Mouse (Mus musculus): ENCODE measurements around the gene Dusp5. TPM values are rescaled to one million over a fixed set of nuclear protein-coding genes. Genes with fewer than 3 reads are reported as not detected.

Dusp5 gene
- polyA plus RNA-seq, 1 experiment from 2014 or later, result 7.4 TPM

DNA sequence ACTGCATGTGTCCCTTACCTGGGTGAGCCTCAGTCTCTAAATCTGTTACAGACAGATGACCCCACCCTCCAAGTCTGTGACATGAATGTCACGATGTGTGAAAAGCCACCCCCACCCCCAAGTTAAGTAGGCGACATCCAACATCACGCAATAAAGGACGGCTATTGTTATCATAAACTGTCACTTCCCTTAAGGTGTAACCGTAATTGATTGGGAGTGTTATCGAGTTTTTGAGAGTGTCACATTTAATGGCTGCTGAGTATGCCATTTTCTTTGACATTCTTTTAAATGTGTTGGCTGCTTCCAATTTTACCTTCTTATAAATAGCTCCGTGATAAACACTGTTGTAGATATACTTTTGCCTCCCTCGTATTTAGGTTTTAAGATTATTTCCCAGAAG is 9.4 kb upstream of the Dusp5 start:
- Histone ChIP-seq H3K4me2 (0 out of 2 replicates have a peak overlapping the region, but pooled peaks have one; percentile 6), H3K9me3 (replicated peaks) (no peaks in the 10 kb centered on the region), H3K27ac (no peak overlapping the region)

DNA sequence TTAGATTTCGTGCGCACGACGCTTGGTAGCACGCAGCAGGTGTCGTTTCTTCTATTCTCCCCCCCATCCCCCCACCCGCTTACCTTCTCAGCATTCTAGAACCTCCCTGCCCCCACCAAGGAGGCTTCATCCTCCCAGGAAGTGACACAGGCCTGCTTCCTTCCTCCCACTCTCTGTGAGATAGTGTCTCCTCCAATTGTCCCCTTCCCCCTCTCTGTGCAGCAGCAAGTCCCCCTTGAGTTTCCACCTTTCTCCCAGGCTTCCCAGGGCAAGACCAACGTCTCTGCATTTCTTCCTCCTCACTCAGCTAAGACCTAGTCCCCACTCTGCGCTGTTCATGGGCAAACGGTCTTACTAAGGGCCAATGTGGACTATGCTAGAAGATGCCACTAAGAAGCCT is 8.9 kb upstream of the Dusp5 start:
- 0 out of 2 replicates have a peak, but pooled peaks have one; percentile 27 for ATAC-seq (replicated peaks; ENCODE audit: insufficient number of reproducible peaks, insufficient read depth, low FRiP score, low read depth)
- Histone ChIP-seq H3K4me1 (replicated peaks) (peaks cover 18% of the 10 kb centered on the region), H3K27ac (no peak overlapping the region), H3K9ac (no peak overlapping the region), H3K4me3 (no peak overlapping the region), H3K4me2 (0 out of 2 replicates have a peak overlapping the region, but pooled peaks have one; percentile 6), H3K9me3 (replicated peaks) (no peaks in the 10 kb centered on the region), H3K27me3 (no peaks in the 10 kb centered on the region), H3K36me3 (no peaks in the 10 kb centered on the region)
- WGBS, result 53% methylated on average over 10 of the region's 10 CpGs

More for the DNA sequence above, 9.4 kb upstream of the Dusp5 start:
- no peak overlapping the region for H3K4me3 ChIP-seq
- no peaks in the 10 kb centered on the region for H3K27me3 ChIP-seq
- no peaks in the 10 kb centered on the region for H3K36me3 ChIP-seq
- 37% methylated on average over 8 of the region's 8 CpGs for WGBS
- peaks cover 18% of the 10 kb centered on the region for H3K4me1 ChIP-seq (replicated peaks)
- H3K9ac ChIP-seq, result no peak overlapping the region
- no peak for ATAC-seq (replicated peaks; ENCODE audit: insufficient number of reproducible peaks, insufficient read depth, low FRiP score, low read depth)

DNA sequence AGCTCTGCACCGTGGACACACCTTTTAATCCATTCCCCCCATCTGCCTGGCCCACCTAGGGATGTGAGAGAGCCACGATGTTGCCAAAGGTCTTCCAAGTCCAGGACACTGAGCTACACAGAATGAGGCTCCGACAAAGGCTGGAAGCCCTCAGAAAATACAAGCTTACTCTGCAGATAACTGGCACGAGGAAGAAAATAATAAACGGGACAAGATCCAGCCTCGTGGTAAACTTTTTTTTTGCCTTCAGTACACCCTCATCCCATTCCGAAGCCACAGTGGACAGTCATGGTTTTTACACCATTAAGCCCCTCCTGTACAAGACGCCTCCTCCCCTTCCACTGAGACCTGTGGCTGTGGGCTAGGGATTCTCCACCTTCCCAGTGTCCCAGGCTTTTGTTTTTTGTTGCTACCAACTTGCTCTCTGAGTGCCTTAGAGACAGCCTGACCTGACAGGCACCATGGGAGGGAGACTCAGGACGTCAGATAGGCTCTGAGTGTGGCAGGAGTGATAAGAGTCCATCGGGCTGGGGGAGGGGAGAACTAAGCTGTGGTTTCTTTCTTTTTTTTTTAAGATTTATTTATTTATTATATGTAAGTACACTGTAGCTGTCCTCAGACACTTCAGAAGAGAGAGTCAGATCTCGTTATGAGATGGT is 7.6 kb upstream of the Dusp5 start:
- Histone ChIP-seq H3K4me3 (no peak overlapping the region), H3K9me3 (replicated peaks) (no peaks in the 10 kb centered on the region), H3K27ac (no peak overlapping the region), H3K4me2 (no peak overlapping the region), H3K4me1 (replicated peaks) (peaks cover 18% of the 10 kb centered on the region), H3K9ac (no peak overlapping the region), H3K36me3 (no peaks in the 10 kb centered on the region), H3K27me3 (no peaks in the 10 kb centered on the region)
- no peak for ATAC-seq (replicated peaks; ENCODE audit: insufficient number of reproducible peaks, insufficient read depth, low FRiP score, low read depth)
- WGBS, result 28% methylated on average over 11 of the region's 11 CpGs

DNA sequence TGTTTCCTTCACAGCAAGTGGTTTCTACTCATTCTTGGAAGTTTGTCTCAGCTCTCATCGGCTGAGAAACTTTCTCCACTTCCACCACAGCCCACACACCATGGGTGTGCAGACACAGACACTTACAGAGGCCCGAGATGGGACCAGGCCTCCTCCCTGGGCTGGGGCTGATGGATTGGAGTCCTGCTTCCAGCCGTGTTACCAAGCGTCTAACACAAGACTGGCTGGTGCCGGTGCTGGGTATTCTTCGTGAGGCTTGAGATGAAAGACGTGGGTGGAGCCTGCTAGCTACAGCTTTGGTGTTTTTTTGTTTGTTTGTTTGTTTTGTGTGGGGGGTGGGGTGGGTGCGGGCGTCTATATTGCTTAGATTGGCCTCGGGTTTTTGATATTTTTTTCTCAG is 1.4 kb upstream of the Dusp5 start:
- Histone ChIP-seq H3K4me3 (no peak overlapping the region), H3K36me3 (no peaks in the 10 kb centered on the region), H3K27me3 (no peaks in the 10 kb centered on the region), H3K9me3 (replicated peaks) (no peaks in the 10 kb centered on the region), H3K27ac (no peak overlapping the region), H3K4me2 (no peak overlapping the region), H3K4me1 (replicated peaks) (peaks cover 41% of the 10 kb centered on the region), H3K9ac (no peak overlapping the region; the same call in 1 of the 2 replicates)
- no peak for ATAC-seq (replicated peaks; ENCODE audit: insufficient number of reproducible peaks, insufficient read depth, low FRiP score, low read depth)
- 37% methylated on average over 10 of the region's 10 CpGs for WGBS

DNA sequence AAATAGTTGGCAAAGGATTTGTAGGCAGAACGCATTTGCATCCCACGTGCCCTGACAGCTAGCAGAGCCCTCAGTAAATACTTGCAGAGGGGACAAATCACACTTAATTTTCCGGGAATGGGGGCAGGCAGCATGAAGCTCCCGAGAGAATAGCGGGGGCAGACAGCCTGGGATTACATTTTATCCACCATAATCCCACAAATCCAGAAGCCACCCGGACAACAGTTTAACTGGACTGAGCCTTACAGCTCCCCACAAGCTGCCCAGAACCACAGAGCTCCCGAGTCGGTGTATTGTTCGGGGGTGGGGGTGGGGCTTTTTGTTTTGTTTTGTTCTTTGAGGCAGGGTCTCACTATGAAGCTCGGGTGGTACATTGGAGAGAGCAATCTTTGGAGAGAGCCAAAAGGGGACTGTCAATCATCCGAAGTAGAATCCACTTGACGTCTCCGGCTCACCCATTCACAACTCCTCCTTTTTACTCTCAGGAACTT is 733 bp upstream of the Dusp5 start:
- H3K27ac ChIP-seq, result peak overlapping the region; percentile 82
- peak overlapping the region; percentile 95 for H3K4me2 ChIP-seq
- H3K4me1 ChIP-seq (replicated peaks), result peaks cover 44% of the 10 kb centered on the region
- no peak for ATAC-seq (replicated peaks; ENCODE audit: insufficient number of reproducible peaks, insufficient read depth, low FRiP score, low read depth)
- no peaks in the 10 kb centered on the region for H3K27me3 ChIP-seq
- no peaks in the 10 kb centered on the region for H3K9me3 ChIP-seq (replicated peaks)
- H3K36me3 ChIP-seq, result no peaks in the 10 kb centered on the region
- peak overlapping the region; percentile 82 for H3K4me3 ChIP-seq
- H3K9ac ChIP-seq, result peak overlapping the region; percentile 78
- 5% methylated on average over 13 of the region's 13 CpGs for WGBS

DNA sequence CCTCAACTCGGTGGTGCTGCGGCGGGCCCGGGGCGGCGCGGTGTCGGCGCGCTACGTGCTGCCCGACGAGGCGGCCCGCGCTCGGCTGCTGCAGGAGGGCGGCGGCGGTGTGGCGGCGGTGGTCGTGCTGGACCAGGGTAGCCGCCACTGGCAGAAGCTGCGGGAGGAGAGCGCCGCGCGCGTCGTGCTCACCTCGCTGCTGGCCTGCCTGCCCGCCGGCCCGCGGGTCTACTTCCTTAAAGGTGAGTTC is 471 bp downstream of the Dusp5 start:
- Histone ChIP-seq H3K9ac (peak overlapping the region; percentile 78), H3K4me2 (peak overlapping the region; percentile 95), H3K4me1 (replicated peaks) (peaks cover 44% of the 10 kb centered on the region), H3K27me3 (no peaks in the 10 kb centered on the region), H3K27ac (peak overlapping the region; percentile 82), H3K9me3 (replicated peaks) (no peaks in the 10 kb centered on the region), H3K36me3 (no peaks in the 10 kb centered on the region), H3K4me3 (peak overlapping the region; percentile 82)
- ATAC-seq (replicated peaks; ENCODE audit: insufficient number of reproducible peaks, insufficient read depth, low FRiP score, low read depth), result no peak
- whole genome bisulfite sequencing, result under 1% methylated on average over 36 of the region's 36 CpGs

DNA sequence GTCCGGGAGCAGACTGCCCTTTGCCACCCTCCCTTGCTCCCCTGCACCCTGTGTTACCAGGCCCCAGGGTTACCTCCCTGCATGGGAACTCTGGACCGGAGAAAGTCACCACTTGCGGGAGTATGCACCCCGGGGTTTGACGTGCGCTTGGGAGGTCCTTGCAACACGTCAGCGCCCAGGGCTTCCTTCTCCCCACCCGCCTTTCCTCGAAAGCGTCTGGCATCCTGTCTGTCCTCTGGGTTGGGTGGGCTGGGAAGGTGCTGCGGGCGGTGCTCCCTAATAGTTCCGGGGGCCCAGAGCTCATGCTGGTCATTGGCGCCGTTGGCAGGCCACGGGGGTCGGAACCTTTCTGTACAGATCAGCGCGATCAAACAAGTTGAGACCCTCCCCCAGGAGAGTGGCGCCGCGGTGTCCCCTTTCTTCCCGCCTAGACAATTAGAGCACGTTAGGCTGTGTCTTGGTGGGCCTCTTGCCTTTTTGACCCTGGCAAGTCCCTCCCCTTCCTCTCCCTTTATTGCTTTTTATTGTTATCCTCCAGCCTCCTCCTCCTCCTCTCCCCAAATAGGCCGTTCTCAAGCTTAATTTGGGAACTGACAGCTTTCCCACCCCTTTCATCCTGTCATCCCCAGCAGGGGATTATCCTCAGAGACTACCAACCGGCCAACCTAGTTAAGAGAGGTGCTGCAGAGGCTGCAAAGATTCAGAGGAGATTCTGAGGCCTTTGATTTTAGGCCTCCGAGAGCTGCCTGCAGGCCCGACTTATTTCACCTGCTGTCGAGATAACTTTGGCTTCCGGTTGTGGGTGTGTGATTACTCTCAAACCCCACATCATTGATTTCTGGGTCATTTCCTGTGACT is 1.0 kb downstream of the Dusp5 start:
- Histone ChIP-seq H3K9me3 (replicated peaks) (no peaks in the 10 kb centered on the region), H3K27ac (peak overlapping the region; percentile 82), H3K4me3 (peak overlapping the region; percentile 82), H3K4me1 (replicated peaks) (peaks cover 44% of the 10 kb centered on the region), H3K27me3 (no peaks in the 10 kb centered on the region), H3K36me3 (0 out of 2 replicates have a peak, but pooled peaks cover under 1% of the 10 kb centered on the region), H3K4me2 (peak overlapping the region; percentile 95), H3K9ac (peak overlapping the region; percentile 78)
- 9% methylated on average over 31 of the region's 31 CpGs for WGBS
- ATAC-seq (replicated peaks; ENCODE audit: insufficient number of reproducible peaks, insufficient read depth, low FRiP score, low read depth), result 0 out of 2 replicates have a peak, but pooled peaks have one; percentile 10

DNA sequence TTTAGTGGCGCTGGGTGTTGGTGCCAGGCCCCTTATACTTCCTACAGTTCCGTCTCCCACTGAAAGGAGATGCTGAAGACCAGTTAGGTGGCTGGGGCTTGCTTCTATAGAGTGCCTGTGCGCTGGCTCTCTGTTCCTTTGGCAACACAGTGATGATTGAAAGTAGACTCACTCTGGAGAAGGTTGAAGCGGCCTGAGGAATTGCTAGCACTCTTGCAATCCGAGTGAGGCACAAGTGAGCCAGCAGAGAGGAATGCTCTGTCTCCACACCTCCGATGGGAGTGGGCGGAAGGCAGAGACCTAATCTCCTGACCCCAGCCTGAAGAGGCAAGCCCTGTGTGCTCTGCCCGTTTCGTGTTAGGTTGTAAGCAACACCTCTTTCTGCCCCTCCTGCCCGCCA is 2.5 kb downstream of the Dusp5 start:
- peak overlapping the region; percentile 82 for H3K4me3 ChIP-seq
- WGBS, result 40% methylated on average over 10 of the region's 10 CpGs
- H3K27ac ChIP-seq, result peak overlapping the region; percentile 17
- peak overlapping the region; percentile 95 for H3K4me2 ChIP-seq
- no peak for ATAC-seq (replicated peaks; ENCODE audit: insufficient number of reproducible peaks, insufficient read depth, low FRiP score, low read depth)
- H3K4me1 ChIP-seq (replicated peaks), result peaks cover 44% of the 10 kb centered on the region
- peaks cover 3% of the 10 kb centered on the region; the same call in 1 of the 2 replicates for H3K36me3 ChIP-seq
- H3K27me3 ChIP-seq, result no peaks in the 10 kb centered on the region
- no peaks in the 10 kb centered on the region for H3K9me3 ChIP-seq (replicated peaks)
- peak overlapping the region; percentile 31; the same call in 1 of the 2 replicates for H3K9ac ChIP-seq

DNA sequence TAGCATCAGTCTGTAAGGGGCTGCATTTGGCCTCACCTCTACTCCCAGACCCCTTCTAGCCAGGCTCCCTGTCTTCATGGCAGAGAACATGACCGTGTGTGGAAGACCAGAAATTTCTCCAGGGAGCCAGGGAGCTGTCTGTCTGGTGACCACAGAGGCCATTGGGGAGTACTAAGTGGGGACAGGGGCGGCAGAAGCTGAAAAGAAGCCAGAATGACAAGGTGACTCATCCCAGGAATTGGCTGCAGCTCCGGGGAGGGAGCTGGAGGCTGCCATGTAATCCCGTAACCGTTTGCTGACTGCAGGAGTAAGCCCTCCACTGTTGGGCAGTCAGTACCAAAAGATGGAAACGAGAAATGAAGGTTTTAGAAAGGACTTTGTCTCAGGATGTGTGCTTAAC is 3.1 kb downstream of the Dusp5 start:
- WGBS, result 22% methylated on average over 6 of the region's 6 CpGs
- Histone ChIP-seq H3K9ac (peak overlapping the region; percentile 31; the same call in 1 of the 2 replicates), H3K4me3 (no peak overlapping the region)

DNA sequence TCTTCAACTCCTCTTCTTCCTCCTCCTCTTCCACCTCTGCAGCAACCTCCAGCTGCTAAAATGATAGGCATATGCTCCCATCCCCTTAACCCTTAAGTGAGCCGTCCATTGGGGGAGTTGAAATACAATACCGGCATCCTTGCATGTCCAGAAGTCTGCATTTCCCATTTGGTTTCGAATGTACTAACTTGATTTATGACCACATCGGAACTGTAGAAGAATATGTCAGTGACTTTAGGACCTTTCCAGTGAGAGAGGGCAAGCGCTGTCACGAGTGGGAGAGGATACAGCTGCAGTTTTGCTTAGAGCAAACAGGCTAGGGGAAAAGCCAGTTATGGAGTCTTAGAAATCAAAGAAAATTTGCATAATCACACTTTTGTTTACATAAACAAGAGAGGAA is 3.8 kb downstream of the Dusp5 start:
- 55% methylated on average over 6 of the region's 6 CpGs for WGBS
- H3K4me2 ChIP-seq, result no peak overlapping the region

More for the DNA sequence above, 3.1 kb downstream of the Dusp5 start:
- Histone ChIP-seq H3K27me3 (no peaks in the 10 kb centered on the region), H3K27ac (peak overlapping the region; percentile 17; the same call in 1 of the 2 replicates), H3K36me3 (peaks cover 3% of the 10 kb centered on the region; the same call in 1 of the 2 replicates), H3K4me1 (replicated peaks) (peaks cover 44% of the 10 kb centered on the region), H3K9me3 (replicated peaks) (no peaks in the 10 kb centered on the region), H3K4me2 (peak overlapping the region; percentile 95)
- no peak for ATAC-seq (replicated peaks; ENCODE audit: insufficient number of reproducible peaks, insufficient read depth, low FRiP score, low read depth)

DNA sequence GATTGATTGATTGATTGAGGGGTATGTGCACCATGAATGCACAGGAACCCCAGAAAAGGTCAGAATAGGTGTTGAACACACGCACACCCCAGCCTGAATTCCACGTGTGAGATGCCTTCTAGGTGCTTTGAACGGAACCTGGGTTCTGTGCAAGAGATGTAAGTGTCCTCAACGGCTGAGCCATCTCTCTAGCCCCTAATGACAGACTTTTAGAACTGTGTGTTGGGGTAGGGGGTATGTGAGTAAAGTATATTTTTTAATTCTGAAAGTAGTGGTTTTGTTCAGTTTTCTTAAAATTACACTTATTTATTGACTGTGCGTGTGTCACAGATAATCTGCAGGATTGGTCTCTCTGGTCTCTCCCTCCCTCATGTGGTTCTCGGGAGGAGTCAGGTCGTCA is 4.3 kb downstream of the Dusp5 start:
- Histone ChIP-seq H3K4me3 (no peak overlapping the region), H3K4me2 (no peak overlapping the region), H3K27me3 (no peaks in the 10 kb centered on the region), H3K9me3 (replicated peaks) (no peaks in the 10 kb centered on the region), H3K4me1 (replicated peaks) (peaks cover 43% of the 10 kb centered on the region), H3K9ac (no peak overlapping the region), H3K36me3 (peaks cover 5% of the 10 kb centered on the region; the same call in 1 of the 2 replicates), H3K27ac (no peak overlapping the region)
- no peak for ATAC-seq (replicated peaks; ENCODE audit: insufficient number of reproducible peaks, insufficient read depth, low FRiP score, low read depth)
- 87% methylated on average over 7 of the region's 7 CpGs for WGBS

More for the DNA sequence above, 3.8 kb downstream of the Dusp5 start:
- Histone ChIP-seq H3K27ac (no peak overlapping the region), H3K9ac (no peak overlapping the region), H3K27me3 (no peaks in the 10 kb centered on the region), H3K4me3 (no peak overlapping the region), H3K36me3 (peaks cover 3% of the 10 kb centered on the region; the same call in 1 of the 2 replicates), H3K4me1 (replicated peaks) (peaks cover 44% of the 10 kb centered on the region), H3K9me3 (replicated peaks) (no peaks in the 10 kb centered on the region)
- no peak for ATAC-seq (replicated peaks; ENCODE audit: insufficient number of reproducible peaks, insufficient read depth, low FRiP score, low read depth)
